Mouse (Mus musculus): ENCODE measurements at regions not wholly inside any gene's neighbourhood (a gene's known extent, or its start where the extent isn't known, plus 50 kb on each side); places are given as distances from the start of the nearest gene placed in this dataset.

DNA sequence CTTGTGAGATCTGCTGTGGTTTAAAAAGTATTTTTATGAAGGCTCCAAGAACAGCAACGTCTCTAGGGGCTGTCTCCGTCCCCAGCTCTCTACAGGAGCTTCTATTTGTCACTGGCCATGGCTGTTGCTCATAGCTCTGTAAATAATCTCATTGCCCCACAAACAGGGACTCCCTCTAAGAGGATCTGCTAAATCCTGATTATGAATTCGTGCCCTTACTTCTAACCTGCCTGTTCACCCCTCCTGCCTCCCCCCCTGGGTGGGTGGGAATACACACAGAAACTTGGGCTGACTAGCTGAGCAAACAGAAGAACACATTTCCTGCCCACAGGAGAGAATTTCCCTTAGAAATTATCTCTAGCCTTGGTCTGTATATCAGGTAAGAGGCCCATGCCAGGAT is 155.9 kb upstream of the Ncam1 start:
- DNase-seq (ENCODE audit: low read depth, low spot score) = no peak

GRCm38 (mm10) chr9:49950321-49950720 is 151.6 kb upstream of the Ncam1 start:
- no peak for DNase-seq (ENCODE audit: low read depth, low spot score)

- DNase-seq (ENCODE audit: low read depth, low spot score) = no peak
Measured at GRCm38 (mm10) chr9:49948546-49948945, 149.8 kb upstream of the Ncam1 start.

DNA sequence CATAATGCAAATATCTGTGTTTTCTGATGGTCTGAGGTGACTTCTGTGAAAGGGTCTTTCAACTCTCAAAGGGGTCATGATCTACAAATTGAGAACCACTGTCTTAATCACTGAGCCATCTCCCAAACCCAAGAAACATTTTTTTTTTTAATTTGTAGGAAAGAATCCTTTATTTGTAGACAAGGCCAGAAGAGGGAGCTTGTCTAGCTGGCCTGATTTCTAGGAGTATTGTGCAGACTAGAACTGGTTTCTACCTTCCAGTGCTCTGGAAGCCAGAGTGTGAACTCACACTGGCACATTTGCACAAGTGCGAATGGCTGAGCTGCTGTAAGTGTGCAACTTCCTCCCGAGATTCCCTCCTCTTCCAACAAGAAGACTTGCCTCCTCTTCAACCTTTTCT is 148.1 kb upstream of the Ncam1 start:
- peak; percentile 40 for DNase-seq (ENCODE audit: low read depth, low spot score)

- DNase-seq (ENCODE audit: low read depth, low spot score) = peak; percentile 52
Measured at GRCm38 (mm10) chr9:49935555-49936376, 137.0 kb upstream of the Ncam1 start.

DNA sequence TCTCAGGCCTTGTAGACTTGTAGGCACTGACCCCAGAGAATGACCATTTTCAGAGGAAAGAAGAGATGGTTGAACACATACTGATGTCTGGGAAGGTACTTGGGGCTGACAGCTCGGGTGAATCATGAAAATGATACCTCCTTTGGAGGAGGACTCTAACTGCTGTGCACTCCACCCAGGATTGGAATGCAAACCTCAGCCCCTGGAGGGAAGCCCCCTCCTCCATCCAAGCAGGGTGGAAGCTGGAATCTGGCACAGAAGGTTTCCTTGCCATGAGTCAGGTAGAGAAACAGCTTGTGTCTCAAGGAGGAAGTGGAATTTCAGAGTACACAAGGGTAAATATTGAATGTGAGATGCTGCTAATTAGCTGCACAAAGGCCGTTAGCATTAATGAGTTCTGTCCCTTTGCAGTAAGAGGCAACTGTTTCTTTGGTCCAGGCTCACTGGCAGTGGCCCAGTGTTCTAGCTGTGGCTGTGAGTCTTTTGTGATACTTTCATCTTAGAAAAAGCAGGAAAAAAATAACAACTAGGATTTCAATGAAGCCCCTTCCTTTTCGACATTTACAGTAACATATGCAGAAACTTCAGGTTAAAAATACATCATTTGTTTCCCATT is 129.4 kb upstream of the Ncam1 start:
- DNase-seq (ENCODE audit: low read depth, low spot score) = no peak

GRCm38 (mm10) chr9:49927281-49927680 is 128.6 kb upstream of the Ncam1 start:
- no peak for DNase-seq (ENCODE audit: low read depth, low spot score)

- no peak for DNase-seq (ENCODE audit: low read depth, low spot score)
Measured at GRCm38 (mm10) chr9:49925796-49926195, 127.1 kb upstream of the Ncam1 start.

DNA sequence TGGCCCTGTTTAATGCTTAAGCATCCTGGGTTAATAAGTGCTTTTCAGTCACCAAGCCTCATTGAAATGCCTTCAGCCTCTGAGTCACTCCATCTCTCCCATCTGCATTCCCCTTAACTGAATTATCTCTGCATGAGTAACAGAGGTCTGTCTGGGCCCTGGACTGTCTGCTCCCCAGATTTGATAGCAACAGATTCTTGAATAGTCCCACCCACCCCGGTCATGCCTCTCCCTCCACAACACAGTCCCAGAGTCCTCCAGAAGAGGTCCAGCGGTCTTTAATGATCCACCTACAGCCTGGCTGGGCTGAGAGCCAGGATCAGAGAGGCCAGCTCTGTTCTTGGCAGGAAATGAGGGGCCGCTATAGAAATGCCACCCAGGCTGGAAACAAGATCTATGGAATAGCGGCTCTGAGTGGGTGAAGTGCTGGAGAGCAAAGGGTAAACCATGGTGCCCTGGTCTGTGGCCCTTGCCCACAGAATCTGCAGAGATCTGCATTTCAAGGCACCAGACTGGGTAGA is 125.3 kb upstream of the Ncam1 start:
- peak; percentile 34 for DNase-seq (ENCODE audit: low read depth, low spot score)

- no peak for DNase-seq (ENCODE audit: low read depth, low spot score)
Measured at GRCm38 (mm10) chr9:49922770-49923169, 124.0 kb upstream of the Ncam1 start.

DNA sequence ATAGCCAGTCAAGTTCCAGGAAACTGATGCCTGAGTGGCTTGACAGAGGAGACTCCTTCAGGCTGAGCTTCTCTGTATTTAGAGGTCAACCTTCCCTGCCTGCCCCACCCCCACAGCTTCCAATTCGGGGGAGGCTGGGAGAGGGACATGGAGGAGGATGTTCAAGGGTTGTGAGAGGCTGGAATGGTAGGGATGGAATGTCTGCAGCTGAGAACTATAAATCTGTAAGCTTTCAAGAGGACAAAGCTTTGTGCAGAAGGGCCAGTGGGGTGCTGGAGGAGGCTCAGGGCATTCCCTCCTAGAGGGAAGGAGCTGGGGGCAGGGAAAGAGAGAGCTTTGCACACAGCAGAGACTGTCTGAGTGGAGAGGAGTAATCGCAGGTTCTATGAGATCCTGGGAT is 123.4 kb upstream of the Ncam1 start:
- no peak for DNase-seq (ENCODE audit: low read depth, low spot score)

- DNase-seq (ENCODE audit: low read depth, low spot score) = no peak
Measured at GRCm38 (mm10) chr9:49921306-49921705, 122.6 kb upstream of the Ncam1 start.

DNA sequence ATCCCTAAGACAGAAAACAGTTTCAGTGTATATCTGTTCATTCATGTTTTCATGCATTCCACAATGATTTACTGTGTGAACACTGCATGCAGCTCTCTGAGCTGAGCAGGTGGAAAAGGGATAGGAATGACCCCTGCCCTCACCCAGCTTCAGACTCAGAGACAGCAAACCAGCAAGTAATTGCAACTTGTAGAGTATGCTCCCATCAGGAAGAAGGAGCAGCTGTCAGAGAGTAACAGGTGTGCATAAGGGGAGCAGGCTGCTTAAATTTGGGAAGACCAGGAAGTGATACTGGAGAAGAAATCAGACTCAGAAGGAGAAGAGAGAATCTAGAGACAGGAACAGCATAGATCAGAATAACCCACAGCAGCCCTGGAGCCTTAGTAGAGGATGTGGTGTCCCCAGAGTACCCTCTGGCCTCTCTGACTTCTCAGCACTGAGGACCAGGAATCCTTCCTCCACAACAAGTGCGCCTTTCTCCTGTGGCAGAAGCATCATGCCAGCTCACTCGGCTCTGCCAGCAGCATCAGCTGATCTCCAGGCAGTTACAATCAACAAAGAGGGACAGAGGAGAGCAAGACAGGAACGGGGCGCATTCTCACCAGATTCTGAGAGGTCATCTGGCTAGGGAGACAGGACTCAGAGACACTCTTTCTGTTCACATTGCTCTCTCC is 116.5 kb upstream of the Ncam1 start:
- peak; percentile 92 for DNase-seq (ENCODE audit: low read depth, low spot score)

DNA sequence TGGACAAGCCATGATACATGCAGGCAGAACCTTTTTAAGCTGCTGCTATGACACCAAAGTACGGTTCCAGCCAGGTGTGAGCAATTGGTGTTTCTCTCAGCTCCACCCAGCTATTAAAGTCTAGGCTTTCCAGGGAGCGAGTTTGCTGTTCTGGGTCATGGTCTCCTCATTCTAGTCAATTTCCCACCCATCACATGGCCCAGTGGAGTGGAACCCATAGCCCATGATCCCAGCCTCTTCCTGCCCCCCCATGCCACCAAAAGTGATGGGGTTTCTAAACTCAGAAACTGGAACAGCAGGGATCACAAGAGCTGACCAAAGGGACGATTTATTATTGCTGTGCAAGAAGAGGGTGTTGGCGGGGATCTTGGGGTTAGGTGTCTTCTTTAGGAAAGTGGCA is 115.0 kb upstream of the Ncam1 start:
- no peak for DNase-seq (ENCODE audit: low read depth, low spot score)

GRCm38 (mm10) chr9:49912306-49912705 is 113.6 kb upstream of the Ncam1 start:
- DNase-seq (ENCODE audit: low read depth, low spot score) = no peak

DNA sequence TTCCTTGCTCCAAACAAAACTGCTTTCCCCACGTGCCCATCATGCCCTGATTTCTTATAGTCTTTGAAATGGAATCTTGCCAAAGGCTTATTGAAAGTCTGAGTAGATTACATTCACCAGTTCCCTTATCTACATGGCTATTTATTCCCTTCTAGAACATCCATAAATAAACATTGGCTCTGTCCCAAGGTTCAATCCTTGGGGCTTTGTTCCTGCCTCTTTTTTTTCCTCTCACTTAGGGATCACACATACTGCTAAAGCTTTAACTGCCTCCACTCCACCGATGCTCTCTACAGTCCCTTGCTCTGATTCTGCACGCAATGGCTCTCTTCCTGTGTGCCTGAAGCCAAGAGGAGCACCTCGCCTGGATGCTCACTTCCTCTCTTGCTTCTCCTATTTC is 107.6 kb upstream of the Ncam1 start:
- DNase-seq (ENCODE audit: low read depth, low spot score) = peak; percentile 22

- no peak for DNase-seq (ENCODE audit: low read depth, low spot score)
Measured at GRCm38 (mm10) chr9:49905703-49906102, 107.0 kb upstream of the Ncam1 start.

GRCm38 (mm10) chr9:49898947-49899346 is 100.2 kb upstream of the Ncam1 start:
- DNase-seq (ENCODE audit: low read depth, low spot score) = peak; percentile 47

- peak; percentile 77 for DNase-seq (ENCODE audit: low read depth, low spot score)
Measured at GRCm38 (mm10) chr9:49884516-49885343, 86.0 kb upstream of the Ncam1 start.

DNA sequence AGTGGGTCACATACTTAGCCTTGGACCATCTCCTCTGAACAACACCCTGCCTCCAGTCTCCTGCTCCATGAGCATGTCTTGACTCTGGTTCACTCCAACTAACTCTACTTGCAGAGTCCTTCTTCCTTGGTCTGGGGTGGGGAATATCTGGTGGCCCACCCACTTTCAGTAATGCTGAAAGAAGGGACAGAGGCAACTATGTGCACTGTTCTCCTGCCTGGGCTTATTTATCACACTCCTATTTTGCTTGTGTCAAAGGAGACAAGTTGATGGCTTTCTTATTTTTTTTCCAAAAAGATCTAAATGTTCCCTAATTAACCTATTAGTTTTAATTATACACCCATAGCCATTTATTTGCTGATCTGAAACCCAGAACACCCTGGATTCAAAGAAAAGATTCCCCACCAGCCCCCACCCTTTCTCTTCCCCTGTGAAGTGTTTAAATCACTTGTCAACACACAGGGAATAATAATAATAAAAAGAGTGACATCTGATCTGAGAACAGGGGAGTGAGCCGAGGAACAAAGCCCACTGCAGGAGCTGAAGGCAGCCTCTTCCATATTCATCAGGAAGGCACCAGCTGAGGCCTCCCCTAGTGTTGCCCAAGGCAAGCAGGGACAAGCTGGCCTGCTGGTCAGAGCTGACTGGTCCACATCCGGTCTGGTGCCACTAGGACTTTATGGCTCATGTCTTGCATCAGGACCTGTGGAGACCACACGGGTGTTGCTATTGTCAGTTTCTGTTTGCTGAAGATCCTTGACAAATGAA is 80.8 kb upstream of the Ncam1 start:
- DNase-seq (ENCODE audit: low read depth, low spot score) = no peak

DNA sequence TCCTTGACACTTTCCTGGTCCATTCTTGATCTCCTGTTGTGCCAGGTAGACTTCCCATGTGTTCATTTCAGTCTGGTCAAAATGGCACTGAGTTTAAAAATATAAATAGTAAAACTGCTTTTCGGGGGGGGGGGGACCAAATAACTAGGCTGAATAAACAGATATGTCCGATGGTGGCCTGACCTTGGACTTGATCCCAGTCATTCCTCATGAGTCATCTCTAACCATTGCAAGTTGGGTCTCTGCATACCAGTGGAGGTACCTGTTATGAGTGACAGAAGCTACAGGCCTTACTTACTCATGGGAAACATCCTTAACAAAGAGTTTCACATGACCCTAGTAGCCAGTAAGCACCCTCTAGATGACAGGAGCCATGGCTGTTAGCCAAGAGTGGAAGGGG is 76.2 kb upstream of the Ncam1 start:
- DNase-seq (ENCODE audit: low read depth, low spot score) = no peak

Measured in brain, adult 2 months (tissue).